Mouse (Mus musculus) erythroblast, embryonic 14.5 days (primary cell): ENCODE results near the gene Soat1.

Source experiments
- GATA1 ChIP-seq: IDR thresholded peaks from 2 replicates; pipeline ENCODE4 v1.6.1; 2012; ENCODE audit warnings: low read length, inconsistent platforms, mixed read lengths
- TAL1 ChIP-seq: IDR thresholded peaks from 3 replicates; pipeline ENCODE4 v1.6.1; 2012; ENCODE audit warnings: low read length, inconsistent platforms, mixed read lengths

- TF ChIP-seq GATA1 (no peak), TAL1 (no peak)
These were observed 5.6 kb downstream of the Soat1 start for GRCm38 (mm10) chr1:156468576-156468975.
